Mouse (Mus musculus) forebrain, embryonic 15.5 days (tissue): ENCODE data around the gene Cd70. TPM values are rescaled to one million over a fixed set of nuclear protein-coding genes. Genes with fewer than 3 reads are reported as not detected.
A peak's percentile ranks its signal among the peaks of the same experiment; 100 is the strongest.

ENCODE experiments used
- ATAC-seq: fragments of 200-750 bp; cut with Nextera tagmentation; replicated peaks from 2 replicates; pipeline ENCODE4 v1.8.0; 2017; ENCODE audit warnings: mild to moderate bottlenecking, moderate TSS enrichment, moderate library complexity
- H3K27ac ChIP-seq: fragments of 300-500 bp; sonication (generic); replicated peaks from 2 replicates; pipeline ENCODE4 v1.5.1; 2015; ENCODE audit warnings: mild to moderate bottlenecking, inconsistent platforms
- H3K27me3 ChIP-seq: fragments of 300-500 bp; sonication (generic); 2 replicates; pipeline ENCODE4 v1.6.1; 2015; ENCODE audit warnings: inconsistent platforms
- H3K36me3 ChIP-seq: fragments of 300-500 bp; sonication (generic); 2 replicates; pipeline ENCODE4 v1.6.1; 2015; ENCODE audit warnings: mild to moderate bottlenecking, inconsistent platforms
- H3K4me1 ChIP-seq: fragments of 300-500 bp; sonication (generic); 2 replicates; pipeline ENCODE4 v1.6.1; 2015; ENCODE audit warnings: inconsistent platforms
- H3K4me2 ChIP-seq: fragments of 300-500 bp; sonication (generic); replicated peaks from 2 replicates; pipeline ENCODE4 v1.6.1; 2015; ENCODE audit warnings: mild to moderate bottlenecking, inconsistent platforms
- H3K4me3 ChIP-seq: fragments of 300-500 bp; sonication (generic); 2 replicates; pipeline ENCODE4 v1.5.1; 2015; ENCODE audit warnings: mild to moderate bottlenecking, inconsistent platforms
- H3K9ac ChIP-seq: fragments of 300-500 bp; sonication (generic); replicated peaks from 2 replicates; pipeline ENCODE4 v1.6.1; 2015; ENCODE audit warnings: mild to moderate bottlenecking, inconsistent platforms
- H3K9me3 ChIP-seq: fragments of 300-500 bp; sonication (generic); 2 replicates; pipeline ENCODE4 v1.6.1; 2016; ENCODE audit warnings: inconsistent platforms
- WGBS: fragments of 180-500 bp; shearing (Covaris S2); methylation state at CpG from one replicate; pipeline ENCODE4 v1.1.7; 2015; ENCODE audit warnings: mixed read lengths; 5-methylcytosine and 5-hydroxymethylcytosine counted together
- polyA plus RNA-seq: library from polyadenylated mRNA; unstranded; fragments of >200 nt; fragmentation: Nextera tagmentation; extraction: Ambion mirVana; gene quantifications from 2 replicates; pipeline ENCODE4 v1.2.1, GENCODE M21; 2015

Cd70 gene
- polyA plus RNA-seq, result 0.28 TPM in 1 of 2 replicates, not detected in the other

- H3K27ac ChIP-seq, result no peak within 1 kb of the TSS
- H3K4me1 ChIP-seq, result peaks cover 8% of the 10 kb centered on the region; the same call in 1 of the 2 replicates
- peak within 1 kb of the TSS; percentile 40 for H3K9ac ChIP-seq
- no peaks in the 10 kb centered on the region for H3K9me3 ChIP-seq
- peak within 1 kb of the TSS; percentile 56 for H3K4me2 ChIP-seq
- H3K27me3 ChIP-seq, result peaks cover 13% of the 10 kb centered on the region; the same call in 1 of the 2 replicates
- no peak for ATAC-seq
- WGBS, result 2% methylated on average over 39 of the region's 39 CpGs
- H3K36me3 ChIP-seq, result no peaks in the 10 kb centered on the region
- peak within 1 kb of the TSS; percentile 36 for H3K4me3 ChIP-seq
These were observed at the start of gene Cd70 for GRCm38 (mm10) chr17:57148994-57149803. Gene Cd70 (minus strand): TSS chr17:57149777.

GRCm38 (mm10) chr17:57198252-57198651, 48.7 kb upstream of the Cd70 start:
- 87% methylated on average over 3 of the region's 3 CpGs for WGBS
- Histone ChIP-seq H3K9me3 (no peaks in the 10 kb centered on the region), H3K4me2 (no peak overlapping the region), H3K4me3 (no peak overlapping the region), H3K27ac (no peak overlapping the region), H3K4me1 (no peaks in the 10 kb centered on the region), H3K9ac (no peak overlapping the region), H3K36me3 (no peaks in the 10 kb centered on the region), H3K27me3 (no peaks in the 10 kb centered on the region)
- no peak for ATAC-seq

GRCm38 (mm10) chr17:57195326-57196010, 45.9 kb upstream of the Cd70 start:
- H3K27ac ChIP-seq, result no peak overlapping the region

GRCm38 (mm10) chr17:57194771-57195170, 45.2 kb upstream of the Cd70 start:
- 88% methylated on average over 3 of the region's 3 CpGs for WGBS
- no peaks in the 10 kb centered on the region for H3K9me3 ChIP-seq

More at GRCm38 (mm10) chr17:57195326-57196010, 45.9 kb upstream of the Cd70 start:
- H3K4me1 ChIP-seq, result no peaks in the 10 kb centered on the region
- no peaks in the 10 kb centered on the region for H3K36me3 ChIP-seq
- no peak for ATAC-seq
- no peak overlapping the region for H3K4me3 ChIP-seq
- 84% methylated on average over 8 of the region's 8 CpGs for WGBS
- H3K27me3 ChIP-seq, result no peaks in the 10 kb centered on the region
- no peak overlapping the region for H3K4me2 ChIP-seq
- no peaks in the 10 kb centered on the region for H3K9me3 ChIP-seq
- H3K9ac ChIP-seq, result no peak overlapping the region

GRCm38 (mm10) chr17:57194041-57194507, 44.5 kb upstream of the Cd70 start, which contains the start of gene Tnfsf14:
Gene Tnfsf14 (minus strand): TSS chr17:57194177.
- no peak within 1 kb of the TSS for H3K9ac ChIP-seq
- no peak within 1 kb of the TSS for H3K4me3 ChIP-seq
- H3K4me1 ChIP-seq, result no peaks in the 10 kb centered on the region
- no peak within 1 kb of the TSS for H3K27ac ChIP-seq
- WGBS, result 79% methylated on average over 11 of the region's 11 CpGs
- H3K9me3 ChIP-seq, result no peaks in the 10 kb centered on the region
- H3K27me3 ChIP-seq, result no peaks in the 10 kb centered on the region
- H3K36me3 ChIP-seq, result no peaks in the 10 kb centered on the region
- no peak for ATAC-seq
- no peak within 1 kb of the TSS for H3K4me2 ChIP-seq

More at GRCm38 (mm10) chr17:57194771-57195170, 45.2 kb upstream of the Cd70 start:
- Histone ChIP-seq H3K4me3 (no peak overlapping the region), H3K9ac (no peak overlapping the region), H3K4me2 (no peak overlapping the region), H3K27me3 (no peaks in the 10 kb centered on the region), H3K27ac (no peak overlapping the region), H3K36me3 (no peaks in the 10 kb centered on the region), H3K4me1 (no peaks in the 10 kb centered on the region)
- no peak for ATAC-seq

GRCm38 (mm10) chr17:57188510-57189192, 39.1 kb upstream of the Cd70 start:
- Histone ChIP-seq H3K9me3 (no peaks in the 10 kb centered on the region), H3K36me3 (no peaks in the 10 kb centered on the region), H3K9ac (no peak overlapping the region), H3K4me3 (no peak overlapping the region), H3K4me1 (no peaks in the 10 kb centered on the region), H3K27me3 (no peaks in the 10 kb centered on the region), H3K27ac (no peak overlapping the region), H3K4me2 (no peak overlapping the region)
- ATAC-seq, result no peak
- 92% methylated on average over 12 of the region's 12 CpGs for WGBS

- Histone ChIP-seq H3K4me2 (no peak overlapping the region), H3K27ac (no peak overlapping the region), H3K27me3 (no peaks in the 10 kb centered on the region), H3K36me3 (no peaks in the 10 kb centered on the region), H3K4me1 (no peaks in the 10 kb centered on the region), H3K4me3 (no peak overlapping the region), H3K9ac (no peak overlapping the region), H3K9me3 (no peaks in the 10 kb centered on the region)
- WGBS, result 67% methylated on average over 2 of the region's 2 CpGs
- no peak for ATAC-seq
These were observed 36.1 kb upstream of the Cd70 start for GRCm38 (mm10) chr17:57185641-57186040.

GRCm38 (mm10) chr17:57182871-57183270, 33.3 kb upstream of the Cd70 start:
- Histone ChIP-seq H3K27ac (no peak overlapping the region), H3K4me1 (no peaks in the 10 kb centered on the region), H3K27me3 (no peaks in the 10 kb centered on the region), H3K4me2 (no peak overlapping the region), H3K36me3 (no peaks in the 10 kb centered on the region), H3K9ac (no peak overlapping the region), H3K4me3 (no peak overlapping the region), H3K9me3 (no peaks in the 10 kb centered on the region)
- no peak for ATAC-seq
- WGBS, result 72% methylated on average over 3 of the region's 3 CpGs

- ATAC-seq, result no peak
- 34% methylated on average over 8 of the region's 8 CpGs for WGBS
- H3K9ac ChIP-seq, result no peak overlapping the region
- no peaks in the 10 kb centered on the region for H3K4me1 ChIP-seq
- H3K4me2 ChIP-seq, result no peak overlapping the region
- no peaks in the 10 kb centered on the region for H3K36me3 ChIP-seq
- H3K27me3 ChIP-seq, result no peaks in the 10 kb centered on the region
- H3K4me3 ChIP-seq, result no peak overlapping the region
- H3K27ac ChIP-seq, result no peak overlapping the region
- H3K9me3 ChIP-seq, result no peaks in the 10 kb centered on the region
These were observed 30.8 kb upstream of the Cd70 start for GRCm38 (mm10) chr17:57180363-57180762.

- Histone ChIP-seq H3K27me3 (no peaks in the 10 kb centered on the region), H3K9ac (no peak overlapping the region), H3K4me3 (no peak overlapping the region), H3K4me2 (no peak overlapping the region), H3K36me3 (no peaks in the 10 kb centered on the region), H3K9me3 (no peaks in the 10 kb centered on the region), H3K4me1 (no peaks in the 10 kb centered on the region), H3K27ac (no peak overlapping the region)
- 85% methylated on average over 4 of the region's 4 CpGs for WGBS
- ATAC-seq, result no peak
These were observed 23.8 kb upstream of the Cd70 start for GRCm38 (mm10) chr17:57173351-57173750.

GRCm38 (mm10) chr17:57172378-57172777, 22.8 kb upstream of the Cd70 start:
- Histone ChIP-seq H3K4me1 (no peaks in the 10 kb centered on the region), H3K36me3 (no peaks in the 10 kb centered on the region), H3K27ac (no peak overlapping the region), H3K27me3 (no peaks in the 10 kb centered on the region), H3K4me3 (no peak overlapping the region), H3K9me3 (no peaks in the 10 kb centered on the region), H3K9ac (no peak overlapping the region), H3K4me2 (no peak overlapping the region)
- no peak for ATAC-seq
- 79% methylated on average over 5 of the region's 5 CpGs for WGBS
